Mouse (Mus musculus): ENCODE results near the gene E2f7.

The E2f7 gene

DNA sequence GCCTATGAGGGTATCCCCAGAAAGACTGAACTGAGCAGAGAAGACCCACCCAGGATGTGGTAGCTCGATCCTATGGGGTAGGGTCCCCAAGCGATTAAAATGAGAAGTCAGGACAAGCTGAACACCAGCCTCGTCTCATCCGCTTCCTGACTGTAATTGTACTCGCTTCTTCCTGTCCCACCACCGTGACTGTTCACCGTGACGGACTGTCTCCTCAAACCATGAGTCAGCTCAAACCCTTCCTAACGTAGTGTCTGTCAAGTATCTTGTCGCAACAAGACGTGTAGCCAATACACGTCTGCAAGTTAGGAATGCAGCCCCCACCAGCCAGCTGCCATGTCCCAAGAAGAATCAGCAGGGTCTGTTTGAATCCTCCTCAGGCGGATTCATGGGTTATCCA is 18.2 kb downstream of the E2f7 start:
- in situ Hi-C loops (cut with MboI; ENCODE audit: low pct_unique_long_range_greater_than_20kb in 1 of 2, low sequenced_read_pairs in 2 of 2, unreplicated experiment in 1 of 2): no loop called here

- in situ Hi-C loops (cut with MboI; ENCODE audit: low pct_unique_long_range_greater_than_20kb in 1 of 2, low sequenced_read_pairs in 2 of 2, unreplicated experiment in 1 of 2): no loop called here
Observed at GRCm38 (mm10) chr10:110769538-110769937, 24.3 kb downstream of the E2f7 start.

DNA sequence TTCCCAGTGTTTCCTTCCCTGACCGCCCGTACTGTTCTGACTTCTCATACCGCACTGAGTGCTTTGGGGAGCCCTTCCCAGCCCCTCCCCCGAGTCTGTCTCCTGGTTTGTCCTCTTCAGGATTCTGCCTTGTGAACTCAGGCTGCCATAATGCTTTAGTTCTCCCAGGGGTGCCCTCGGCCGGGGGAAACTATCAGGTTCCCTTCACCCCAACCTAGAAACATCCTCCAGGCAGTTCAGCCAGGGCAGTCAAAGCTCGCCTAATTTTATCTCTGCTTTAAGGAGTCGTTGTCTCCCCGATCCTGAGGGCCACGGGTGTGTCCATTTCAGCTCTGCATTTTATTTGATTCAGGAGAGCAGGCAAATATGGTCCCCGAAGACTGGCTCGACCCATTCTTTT is 28.0 kb downstream of the E2f7 start:
- in situ Hi-C loops (cut with MboI; ENCODE audit: low pct_unique_long_range_greater_than_20kb in 1 of 2, low sequenced_read_pairs in 2 of 2, unreplicated experiment in 1 of 2): no loop called here

GRCm38 (mm10) chr10:110773878-110774277 is 28.6 kb downstream of the E2f7 start:
- in situ Hi-C loops (cut with MboI; ENCODE audit: low pct_unique_long_range_greater_than_20kb in 1 of 2, low sequenced_read_pairs in 2 of 2, unreplicated experiment in 1 of 2): no loop called here

DNA sequence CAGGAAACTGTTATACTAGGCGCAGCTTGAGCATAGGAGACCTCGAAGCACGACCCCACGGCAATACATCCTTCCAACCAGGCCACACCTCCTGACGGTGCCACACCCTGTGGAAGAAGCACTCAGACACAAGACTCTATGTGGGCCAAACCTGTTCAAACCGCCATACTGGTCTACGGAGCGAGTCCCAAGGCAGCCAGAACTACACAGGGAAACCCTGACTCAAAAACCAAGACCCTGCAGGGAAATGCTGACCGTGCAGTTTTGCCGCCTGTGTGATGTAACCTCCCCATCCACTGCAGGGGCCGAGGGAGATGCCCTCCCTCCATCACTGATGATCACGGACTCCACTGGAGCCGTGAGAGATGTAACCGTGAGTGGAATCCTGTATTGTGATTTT is 36.5 kb downstream of the E2f7 start:
- in situ Hi-C loops (cut with MboI; ENCODE audit: low pct_unique_long_range_greater_than_20kb in 1 of 2, low sequenced_read_pairs in 2 of 2, unreplicated experiment in 1 of 2): no loop called here

DNA sequence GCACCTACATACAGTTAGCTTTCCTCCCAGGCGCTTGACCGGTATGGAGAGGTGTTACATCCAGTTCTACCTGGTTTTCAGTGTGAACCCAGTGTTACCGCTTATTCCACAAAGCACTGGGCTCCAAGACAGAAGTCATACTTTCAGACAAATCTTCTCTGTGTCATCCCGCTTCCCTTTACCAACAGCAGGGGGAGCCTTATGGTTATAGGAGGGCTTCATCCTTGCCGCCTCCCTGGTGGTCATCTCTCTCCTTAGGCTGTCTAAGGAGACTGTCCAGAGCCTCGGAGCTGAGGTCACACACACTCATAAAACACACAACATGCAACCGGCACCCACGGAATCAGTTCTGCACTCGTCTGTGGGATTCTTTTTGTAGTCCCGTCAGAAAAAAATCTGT is 37.4 kb downstream of the E2f7 start:
- in situ Hi-C loops (cut with MboI; ENCODE audit: low pct_unique_long_range_greater_than_20kb in 1 of 2, low sequenced_read_pairs in 2 of 2, unreplicated experiment in 1 of 2): no loop called here

GRCm38 (mm10) chr10:110788049-110788752 is 43.0 kb downstream of the E2f7 start:
- in situ Hi-C loops (cut with MboI; ENCODE audit: low pct_unique_long_range_greater_than_20kb in 1 of 2, low sequenced_read_pairs in 2 of 2, unreplicated experiment in 1 of 2): no loop called here

GRCm38 (mm10) chr10:110789683-110790082 is 44.4 kb downstream of the E2f7 start:
- in situ Hi-C loops (cut with MboI; ENCODE audit: low pct_unique_long_range_greater_than_20kb in 1 of 2, low sequenced_read_pairs in 2 of 2, unreplicated experiment in 1 of 2): loop anchor here in 1 of 2 experiments (5.0 to 10.0 kb wide), 3 partner anchors 145 to 308 kb away; no protein-coding TSS in a partner anchor

DNA sequence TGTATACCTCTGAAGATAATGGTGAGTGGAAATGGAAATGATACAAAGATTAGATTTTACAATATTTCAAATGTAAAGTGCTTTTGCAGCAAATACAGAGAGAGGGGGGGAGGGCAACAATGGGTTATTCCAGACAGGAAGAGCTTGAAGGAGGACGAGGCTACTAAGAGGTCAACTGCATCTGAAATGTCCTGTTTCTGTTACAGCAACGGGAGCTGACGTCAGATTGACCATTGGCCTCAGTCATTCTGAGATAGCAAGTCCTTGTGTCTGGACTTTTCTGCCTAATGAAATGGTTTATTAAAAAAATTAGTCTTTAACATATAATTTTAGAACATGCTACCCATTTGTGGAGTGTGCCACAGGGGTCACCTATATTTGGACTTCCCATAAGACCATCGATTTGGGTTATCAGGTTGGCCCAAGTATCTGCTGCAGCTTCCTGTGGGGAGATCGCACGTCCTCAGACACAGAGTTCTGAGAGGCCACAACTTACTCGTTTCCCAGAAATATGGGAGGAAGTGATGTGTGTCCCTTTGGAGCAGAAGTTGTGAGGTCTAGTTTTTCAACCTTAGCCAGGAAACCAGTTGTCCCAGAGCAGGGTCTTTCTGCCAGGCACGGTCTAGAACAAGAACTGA is 48.0 kb downstream of the E2f7 start:
- in situ Hi-C loops (cut with MboI; ENCODE audit: low pct_unique_long_range_greater_than_20kb in 1 of 2, low sequenced_read_pairs in 2 of 2, unreplicated experiment in 1 of 2): loop anchor here in 1 of 2 experiments (5.0 to 10.0 kb wide), 3 partner anchors 142 to 304 kb away; no protein-coding TSS in a partner anchor

DNA sequence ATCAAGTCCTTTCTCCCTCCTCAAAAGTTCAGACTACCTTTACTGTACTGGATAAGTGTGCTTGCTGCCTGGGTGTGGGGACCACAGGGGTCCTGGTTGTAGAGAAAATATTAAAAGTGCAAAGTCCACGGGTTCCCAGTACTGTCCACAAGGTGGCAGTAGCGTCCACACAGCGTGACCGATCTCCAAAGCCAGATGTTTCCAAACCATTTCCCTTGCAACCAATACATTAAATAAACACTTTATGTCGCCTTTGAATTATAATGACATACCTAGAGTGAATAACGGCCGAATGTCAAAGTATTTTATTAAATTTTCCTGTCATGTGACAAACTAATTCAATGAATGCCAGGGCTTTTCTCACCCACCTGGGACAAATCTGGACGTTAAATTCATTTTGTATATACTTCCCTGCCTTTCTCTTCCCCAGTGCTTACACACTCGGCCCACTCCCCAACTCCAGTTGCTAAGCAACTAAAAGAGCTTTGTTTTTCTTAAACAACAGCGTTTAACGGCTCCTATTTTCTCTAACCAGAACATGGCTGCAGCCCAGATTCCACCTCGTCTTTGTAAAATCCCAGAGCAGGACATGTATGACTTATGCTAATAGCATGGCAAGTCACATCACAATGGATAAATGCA is 49.4 kb downstream of the E2f7 start:
- in situ Hi-C loops (cut with MboI; ENCODE audit: low pct_unique_long_range_greater_than_20kb in 1 of 2, low sequenced_read_pairs in 2 of 2, unreplicated experiment in 1 of 2): loop anchor here (5.0 to 10.0 kb wide), 4 partner anchors 140 to 303 kb away; no protein-coding TSS in a partner anchor

DNA sequence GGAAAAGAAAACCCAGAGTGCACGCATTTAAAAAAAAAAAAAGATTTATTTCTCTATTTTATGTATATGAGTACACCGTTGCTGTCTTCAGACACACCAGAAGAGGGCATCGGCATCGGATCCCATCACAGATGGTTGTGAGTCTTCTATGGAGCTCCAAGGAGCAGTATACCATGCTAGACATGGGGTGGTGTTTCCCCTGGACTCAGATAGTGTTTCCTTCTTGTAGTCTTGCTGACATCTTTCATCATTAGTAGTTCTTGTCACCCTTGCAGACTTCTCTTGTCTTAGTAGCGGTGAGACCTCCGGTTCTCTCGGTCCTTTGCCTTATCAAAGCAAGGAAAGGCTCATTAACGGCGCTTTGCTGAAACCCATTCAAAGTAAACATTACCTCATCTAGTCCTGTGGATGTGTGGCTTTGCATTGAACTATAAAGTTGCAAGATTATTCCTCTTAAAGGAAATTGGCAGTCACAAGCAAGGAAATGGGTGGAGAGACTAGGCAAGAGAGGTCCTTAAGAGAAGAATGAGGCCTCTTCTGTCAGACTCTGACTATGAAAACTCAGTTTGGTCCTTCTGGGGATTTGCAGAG is 50.1 kb downstream of the E2f7 start:
- in situ Hi-C loops (cut with MboI; ENCODE audit: low pct_unique_long_range_greater_than_20kb in 1 of 2, low sequenced_read_pairs in 2 of 2, unreplicated experiment in 1 of 2): loop anchor here (5.0 to 10.0 kb wide), 4 partner anchors 140 to 302 kb away; no protein-coding TSS in a partner anchor

DNA sequence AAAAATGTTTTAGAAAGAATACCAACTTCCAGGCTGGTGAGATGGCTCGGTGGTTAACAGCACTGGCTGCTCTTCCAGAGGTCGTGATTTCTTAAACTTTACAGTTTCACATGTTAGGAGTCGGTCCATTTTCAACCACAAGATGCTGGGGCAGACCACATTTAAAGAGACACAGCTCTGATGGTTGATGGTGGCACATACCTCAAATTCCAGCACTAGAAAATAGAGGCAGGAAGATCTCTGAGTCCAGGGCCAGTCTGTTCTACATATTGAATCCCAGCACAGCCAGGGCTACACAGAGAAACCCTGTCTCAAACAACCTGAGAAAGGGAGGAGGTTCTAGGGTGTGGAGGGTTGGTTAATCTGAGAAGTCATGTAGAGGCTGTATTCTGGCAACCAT is 56.1 kb downstream of the E2f7 start:
- in situ Hi-C loops (cut with MboI; ENCODE audit: low pct_unique_long_range_greater_than_20kb in 1 of 2, low sequenced_read_pairs in 2 of 2, unreplicated experiment in 1 of 2): no loop called here

DNA sequence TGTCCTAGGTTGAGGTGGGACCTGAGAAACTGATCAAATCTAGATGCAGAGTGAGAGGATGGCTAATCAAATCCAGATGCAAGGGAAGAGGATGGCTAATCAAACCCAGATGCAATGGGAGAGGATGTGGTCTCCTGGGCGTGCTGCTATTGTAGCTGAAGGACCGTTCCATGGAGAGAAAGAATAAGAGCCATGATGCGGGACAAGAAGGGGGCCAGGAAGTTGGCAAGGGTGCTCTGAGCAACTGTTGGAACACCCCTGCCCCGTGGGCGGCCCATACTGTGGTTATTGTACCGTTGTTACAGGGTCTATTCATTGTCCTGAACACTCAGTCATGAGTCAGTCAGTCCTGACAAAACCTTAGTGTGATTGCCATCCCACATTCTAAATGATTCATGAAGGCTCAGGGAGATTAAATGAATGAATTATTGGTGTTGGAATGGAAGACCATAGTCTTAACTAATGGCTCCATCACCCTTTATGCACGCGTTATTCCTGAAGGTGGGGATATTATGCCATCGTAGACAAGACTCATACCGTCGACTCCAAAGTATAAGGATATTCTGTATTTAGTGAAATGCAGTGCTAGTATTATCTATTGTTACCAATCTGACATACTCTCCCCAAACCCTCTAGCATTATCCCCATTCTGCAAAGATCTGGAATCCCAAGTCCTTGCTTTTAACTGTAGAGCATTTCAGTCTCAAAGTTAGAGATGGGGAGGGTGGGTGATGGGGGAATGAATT is 59.2 kb downstream of the E2f7 start:
- in situ Hi-C loops (cut with MboI; ENCODE audit: low pct_unique_long_range_greater_than_20kb in 1 of 2, low sequenced_read_pairs in 2 of 2, unreplicated experiment in 1 of 2): no loop called here

DNA sequence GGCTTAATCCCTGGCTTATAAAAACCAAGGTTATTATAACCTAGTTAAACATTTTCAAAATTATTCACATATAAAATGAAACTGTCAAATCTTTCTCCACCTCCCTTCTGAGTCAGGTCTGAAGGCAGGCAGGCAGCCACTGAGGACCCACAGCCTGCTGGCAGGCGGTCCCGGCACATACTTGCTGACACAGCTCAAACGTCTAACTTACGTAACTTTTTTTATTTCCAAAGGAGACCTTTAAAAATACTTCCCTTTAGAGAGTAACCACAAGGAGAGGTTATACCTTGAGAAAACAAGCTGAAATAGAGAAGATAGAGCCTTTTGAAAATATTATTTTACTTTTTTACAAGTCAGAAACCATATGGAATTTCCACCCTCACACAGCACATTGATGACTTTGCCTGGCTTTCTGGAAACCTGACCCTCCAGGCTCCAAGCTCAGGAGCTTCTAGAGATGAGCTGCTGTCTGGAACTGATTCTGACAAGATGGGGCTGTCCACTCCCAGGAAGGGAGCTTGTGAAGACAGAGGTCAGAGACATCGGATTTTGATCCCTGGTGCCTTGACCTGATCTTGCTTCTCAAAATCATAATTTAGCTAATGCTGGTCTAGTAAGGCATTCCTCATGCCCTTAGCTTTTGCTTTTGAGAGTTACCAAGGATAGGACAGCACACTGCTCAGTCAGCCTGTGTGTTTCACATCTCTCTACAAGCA is 59.9 kb downstream of the E2f7 start:
- in situ Hi-C loops (cut with MboI; ENCODE audit: low pct_unique_long_range_greater_than_20kb in 1 of 2, low sequenced_read_pairs in 2 of 2, unreplicated experiment in 1 of 2): no loop called here

- in situ Hi-C loops (cut with MboI; ENCODE audit: low pct_unique_long_range_greater_than_20kb in 1 of 2, low sequenced_read_pairs in 2 of 2, unreplicated experiment in 1 of 2): no loop called here
Observed at GRCm38 (mm10) chr10:110806471-110806870, 61.2 kb downstream of the E2f7 start.

DNA sequence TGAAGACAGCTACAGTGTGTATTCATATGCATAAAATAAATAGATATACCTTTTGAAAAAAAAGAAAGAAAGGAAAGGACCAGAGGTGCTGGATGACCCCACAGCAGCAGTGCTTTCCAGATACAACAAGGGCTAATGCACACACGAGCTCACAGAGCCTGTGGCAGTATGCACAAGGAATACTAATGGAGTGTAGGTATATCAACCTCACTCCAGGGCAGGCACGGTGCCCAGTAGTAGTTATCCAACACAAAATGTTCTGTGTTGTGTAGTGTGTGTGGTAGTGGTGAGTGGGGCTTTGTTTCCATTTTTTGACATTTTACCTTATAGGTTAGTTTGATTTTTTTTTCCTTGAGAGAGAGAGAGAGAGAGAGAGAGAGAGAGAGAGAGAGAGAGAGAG is 65.3 kb downstream of the E2f7 start:
- in situ Hi-C loops (cut with MboI; ENCODE audit: low pct_unique_long_range_greater_than_20kb in 1 of 2, low sequenced_read_pairs in 2 of 2, unreplicated experiment in 1 of 2): no loop called here

GRCm38 (mm10) chr10:110811209-110811861 is 66.1 kb downstream of the E2f7 start:
- in situ Hi-C loops (cut with MboI; ENCODE audit: low pct_unique_long_range_greater_than_20kb in 1 of 2, low sequenced_read_pairs in 2 of 2, unreplicated experiment in 1 of 2): no loop called here

- in situ Hi-C loops (cut with MboI; ENCODE audit: low pct_unique_long_range_greater_than_20kb in 1 of 2, low sequenced_read_pairs in 2 of 2, unreplicated experiment in 1 of 2): no loop called here
Observed at GRCm38 (mm10) chr10:110811862-110812225, 66.6 kb downstream of the E2f7 start.
